Mouse (Mus musculus) CH12.LX (cell line): ENCODE measurements around the gene Btbd6. TPM values are rescaled to one million over a fixed set of nuclear protein-coding genes. Genes with fewer than 3 reads are reported as not detected.

Experiments used
- DNase-seq: peaks from one replicate; pipeline ENCODE4 v3.0.0-alpha.2; 2013; ENCODE audit errors: extremely low read depth
- H3K27ac ChIP-seq: 2 replicates; pipeline ENCODE4 v1.5.1; 2012; ENCODE audit warnings: low read depth, mild to moderate bottlenecking, control low read depth, moderate library complexity; ENCODE audit not compliant: insufficient read depth
- H3K27me3 ChIP-seq: replicated peaks from 2 replicates; pipeline ENCODE3; 2012; ENCODE audit warnings: inconsistent platforms
- H3K36me3 ChIP-seq, 2 experiments: replicated peaks in 1 of 2; 2 replicates each; pipeline versions ENCODE3 to v1.6.1; 2012; ENCODE audit warnings: inconsistent platforms in 1 of 2, low read length in 1 of 2, mild to moderate bottlenecking in 1 of 2, mixed read lengths in 1 of 2, moderate library complexity in 1 of 2; ENCODE audit not compliant: control insufficient read depth in 1 of 2, insufficient read depth in 1 of 2
- H3K4me1 ChIP-seq, 2 experiments: 2 replicates each; pipeline ENCODE4 v1.6.1; 2012; ENCODE audit warnings: inconsistent platforms in 1 of 2, moderate library complexity in 1 of 2; ENCODE audit not compliant: insufficient read depth in 2 of 2, control insufficient read depth in 1 of 2
- H3K4me2 ChIP-seq: 2 replicates; pipeline ENCODE4 v1.6.1; 2012; ENCODE audit warnings: low read depth, mild to moderate bottlenecking, control low read depth; ENCODE audit not compliant: poor library complexity, insufficient read depth, severe bottlenecking
- H3K4me3 ChIP-seq, 3 experiments: fragments of 150-350 bp in 1 of 3; sonication (generic) in 1 of 3; replicated peaks in 1 of 3; 2 replicates each; pipeline versions ENCODE3 to v1.5.1; 2011 to 2012; ENCODE audit warnings: low read depth in 2 of 3, low read length in 2 of 3, mild to moderate bottlenecking in 2 of 3, moderate library complexity in 2 of 3, control low read depth in 1 of 3, improper control_type of control experiment in 1 of 3, inconsistent platforms in 1 of 3, mixed read lengths in 1 of 3; ENCODE audit not compliant: poor library complexity in 1 of 3
- H3K79me2 ChIP-seq: replicated peaks from 2 replicates; pipeline ENCODE4 v1.6.1; 2012; ENCODE audit warnings: mild to moderate bottlenecking, moderate library complexity; ENCODE audit not compliant: control insufficient read depth, poor library complexity, insufficient read depth, severe bottlenecking; ENCODE audit errors: extremely low read depth
- H3K9ac ChIP-seq: 2 replicates; pipeline ENCODE4 v1.6.1; 2012; ENCODE audit warnings: low read depth, mild to moderate bottlenecking, control low read depth, moderate library complexity; ENCODE audit not compliant: insufficient read depth
- H3K9me3 ChIP-seq: replicated peaks from 2 replicates; pipeline ENCODE3; 2012; ENCODE audit warnings: low read length, inconsistent platforms, mixed read lengths
- BHLHE40 ChIP-seq: IDR thresholded peaks from 2 replicates; pipeline ENCODE4 v1.6.1; 2011; ENCODE audit warnings: mild to moderate bottlenecking, low read depth, low read length, improper control_type of control experiment
- CHD1 ChIP-seq: IDR thresholded peaks from 2 replicates; pipeline ENCODE4 v1.6.1; 2012; ENCODE audit warnings: low read depth, low read length, improper control_type of control experiment, inconsistent platforms
- CTCF ChIP-seq, 2 experiments: IDR thresholded peaks in 1 of 2; conservative IDR thresholded peaks in 1 of 2; 2 replicates each; pipeline ENCODE4 v1.5.1; 2011 to 2012; ENCODE audit warnings: low read depth in 2 of 2, low read length in 2 of 2, improper control_type of control experiment in 1 of 2, inconsistent platforms in 1 of 2, mild to moderate bottlenecking in 1 of 2, moderate library complexity in 1 of 2
- ELF1 ChIP-seq: IDR thresholded peaks from 2 replicates; pipeline ENCODE4 v1.6.1; 2014; ENCODE audit warnings: low read depth, mild to moderate bottlenecking, inconsistent platforms, low read length, improper control_type of control experiment
- EP300 ChIP-seq: IDR thresholded peaks from 2 replicates; pipeline ENCODE4 v1.6.1; 2011; ENCODE audit warnings: low read length, improper control_type of control experiment
- ETS1 ChIP-seq: conservative IDR thresholded peaks from 2 replicates; pipeline ENCODE4 v1.6.1; 2012; ENCODE audit warnings: low read depth, mild to moderate bottlenecking, inconsistent platforms, low read length, improper control_type of control experiment, moderate library complexity
- HCFC1 ChIP-seq: IDR thresholded peaks from 2 replicates; pipeline ENCODE4 v1.6.1; 2012; ENCODE audit warnings: low read depth, mild to moderate bottlenecking, inconsistent platforms, low read length, improper control_type of control experiment
- IRF4 ChIP-seq: IDR thresholded peaks from 2 replicates; pipeline ENCODE4 v1.6.1; 2014; ENCODE audit warnings: low read depth, mild to moderate bottlenecking, inconsistent platforms, low read length, improper control_type of control experiment
- JUN ChIP-seq: IDR thresholded peaks from 2 replicates; pipeline ENCODE4 v1.6.1; 2011; ENCODE audit warnings: low read depth, mild to moderate bottlenecking, low read length, improper control_type of control experiment, moderate library complexity; ENCODE audit not compliant: insufficient read depth
- JUND ChIP-seq: conservative IDR thresholded peaks from 2 replicates; pipeline ENCODE4 v1.6.1; 2011; ENCODE audit warnings: low read depth, low read length, improper control_type of control experiment
- MAFK ChIP-seq: IDR thresholded peaks from 2 replicates; pipeline ENCODE4 v1.6.1; 2011; ENCODE audit warnings: low read length, improper control_type of control experiment; ENCODE audit not compliant: insufficient replicate concordance
- MEF2A ChIP-seq: IDR thresholded peaks from 2 replicates; pipeline ENCODE4 v1.6.1; 2014; ENCODE audit warnings: low read depth, mild to moderate bottlenecking, inconsistent platforms, low read length, improper control_type of control experiment, borderline replicate concordance
- MXI1 ChIP-seq: IDR thresholded peaks from 2 replicates; pipeline ENCODE4 v1.6.1; 2011; ENCODE audit warnings: mild to moderate bottlenecking, low read depth, low read length, improper control_type of control experiment
- MYC ChIP-seq: IDR thresholded peaks from 2 replicates; pipeline ENCODE4 v1.6.1; 2011; ENCODE audit warnings: low read depth, mild to moderate bottlenecking, improper control_type of control experiment, low read length
- NELFE ChIP-seq: IDR thresholded peaks from 2 replicates; pipeline ENCODE4 v1.6.1; 2011; ENCODE audit warnings: low read depth, low read length, improper control_type of control experiment
- NRF1 ChIP-seq: IDR thresholded peaks from 2 replicates; pipeline ENCODE4 v1.6.1; 2014; ENCODE audit warnings: low read depth, mild to moderate bottlenecking, inconsistent platforms, low read length, improper control_type of control experiment, moderate library complexity
- POLR2A ChIP-seq: IDR thresholded peaks from 2 replicates; pipeline ENCODE4 v1.6.1; 2011; ENCODE audit warnings: low read depth, mild to moderate bottlenecking, improper control_type of control experiment, low read length
- POLR2AphosphoS2 ChIP-seq: IDR thresholded peaks from 2 replicates; pipeline ENCODE4 v1.6.1; 2011; ENCODE audit warnings: low read depth, low read length, improper control_type of control experiment
- RAD21 ChIP-seq: IDR thresholded peaks from 2 replicates; pipeline ENCODE4 v1.6.1; 2011; ENCODE audit warnings: low read depth, mild to moderate bottlenecking, low read length, improper control_type of control experiment, moderate library complexity
- SIN3A ChIP-seq: IDR thresholded peaks from 2 replicates; pipeline ENCODE4 v1.6.1; 2012; ENCODE audit warnings: low read length, improper control_type of control experiment, inconsistent platforms
- SMC3 ChIP-seq: IDR thresholded peaks from 2 replicates; pipeline ENCODE4 v1.6.1; 2011; ENCODE audit warnings: low read depth, low read length, improper control_type of control experiment
- TBP ChIP-seq: conservative IDR thresholded peaks from 2 replicates; pipeline ENCODE4 v1.6.1; 2011; ENCODE audit warnings: low read depth, low read length, improper control_type of control experiment
- UBTF ChIP-seq: IDR thresholded peaks from 2 replicates; pipeline ENCODE4 v1.6.1; 2012; ENCODE audit warnings: low read depth, mild to moderate bottlenecking, inconsistent platforms, low read length, improper control_type of control experiment, moderate library complexity
- USF1 ChIP-seq: IDR thresholded peaks from 2 replicates; pipeline ENCODE4 v1.6.1; 2014; ENCODE audit warnings: low read depth, mild to moderate bottlenecking, inconsistent platforms, low read length, improper control_type of control experiment
- USF2 ChIP-seq: conservative IDR thresholded peaks from 2 replicates; pipeline ENCODE4 v1.6.1; 2011; ENCODE audit warnings: low read depth, low read length, improper control_type of control experiment
- ZC3H11A ChIP-seq: IDR thresholded peaks from 2 replicates; pipeline ENCODE4 v1.6.1; 2012; ENCODE audit warnings: low read depth, mild to moderate bottlenecking, inconsistent platforms, low read length, improper control_type of control experiment
- ZMIZ1 ChIP-seq: IDR thresholded peaks from 2 replicates; pipeline ENCODE4 v1.6.1; 2012; ENCODE audit warnings: low read depth, mild to moderate bottlenecking, inconsistent platforms, low read length, improper control_type of control experiment
- ZNF384 ChIP-seq: IDR thresholded peaks from 2 replicates; pipeline ENCODE4 v1.6.1; 2012; ENCODE audit warnings: low read depth, low read length, improper control_type of control experiment, inconsistent platforms
- dilution Hi-C: fragments of 300-500 bp; cut with MboI; formaldehyde crosslinking; loops from 2 replicates; pipeline ENCODE4 v1.14.3; 2020; ENCODE audit warnings: low sequenced_read_pairs; ENCODE audit not compliant: extremely low pct_unique_long_range_greater_than_20kb, extremely low pct_ligation_motif_present
- in situ Hi-C: fragments of 300-500 bp; cut with MboI; formaldehyde crosslinking; loops from 3 replicates; pipeline ENCODE4 v1.14.3; 2019; ENCODE audit warnings: low sequenced_read_pairs, low pct_ligation_motif_present, low pct_unique_long_range_greater_than_20kb, mixed read lengths
- polyA plus RNA-seq: library from polyadenylated mRNA; unstranded; fragments of >175 nt; gene quantifications from 2 replicates; pipeline ENCODE4 v1.2.1, GENCODE M21; 2012; ENCODE audit warnings: low read depth; ENCODE audit not compliant: insufficient read length
- total RNA-seq, 2 experiments: library from RNA; depleted of rRNA; stranded (reverse); fragments of 300-350 nt in 1 of 2; fragments of >200 nt in 1 of 2; gene quantifications; 2 replicates each; pipeline ENCODE4 v1.2.3; 2012 to 2014

Gene Btbd6
- total and polyA plus RNA-seq, 3 experiments, result 5.6 to 11.9 (median 9.9) TPM

GRCm38 (mm10) chr12:113027495-113027894, 51.2 kb downstream of the Btbd6 start:
- H3K27ac ChIP-seq, result no peak overlapping the region
- no peaks in the 10 kb centered on the region for H3K79me2 ChIP-seq
- no peak overlapping the region for H3K4me3 ChIP-seq
- in situ Hi-C loops (no loop called here), dilution Hi-C loops (no loop called here)
- no peak for DNase-seq
- H3K4me1 ChIP-seq, result peaks cover 29 to 63% of the 10 kb centered on the region in 2 experiments
- H3K27me3 ChIP-seq, result no peaks in the 10 kb centered on the region
- peaks cover 0 to 26% of the 10 kb centered on the region in 2 experiments for H3K36me3 ChIP-seq
- TF ChIP-seq ZNF384 (no peak), ELF1 (no peak), RAD21 (no peak), MEF2A (no peak), JUND (no peak), CTCF (conservative IDR thresholded peaks at IDR 0.05 in 1 of 2, IDR thresholded peaks at IDR 0.05 in 1 of 2; ENCODE audit: low read depth in 2 of 2, low read length in 2 of 2) (no peak), EP300 (no peak), CHD1 (no peak), BHLHE40 (no peak), NELFE (no peak), USF2 (no peak), USF1 (no peak)
- TF ChIP-seq, all 38 proteins: peak for 0
- H3K9ac ChIP-seq, result no peak overlapping the region
- no peak overlapping the region for H3K4me2 ChIP-seq
- H3K9me3 ChIP-seq, result peaks cover 4% of the 10 kb centered on the region

- Histone ChIP-seq H3K27ac (no peak overlapping the region), H3K9ac (no peak overlapping the region), H3K27me3 (no peaks in the 10 kb centered on the region), H3K4me2 (no peak overlapping the region), H3K36me3 (peaks cover 0 to 27% of the 10 kb centered on the region in 2 experiments), H3K79me2 (no peaks in the 10 kb centered on the region), H3K4me3 (no peak overlapping the region), H3K4me1 (peaks cover 27 to 59% of the 10 kb centered on the region in 2 experiments), H3K9me3 (peaks cover 4% of the 10 kb centered on the region)
- DNase-seq, result no peak
- dilution Hi-C loops, result no loop called here
- TF ChIP-seq JUN, result no peak
- TF ChIP-seq CTCF (conservative IDR thresholded peaks at IDR 0.05 in 1 of 2, IDR thresholded peaks at IDR 0.05 in 1 of 2; ENCODE audit: low read depth in 2 of 2, low read length in 2 of 2), result no peak
- TF ChIP-seq POLR2AphosphoS2, result no peak
- no peak for TF ChIP-seq SMC3
- TF ChIP-seq HCFC1, result no peak
- TF ChIP-seq ZMIZ1, result no peak
- no peak for TF ChIP-seq USF1
- TF ChIP-seq NRF1, result no peak
- no peak for TF ChIP-seq SIN3A
- no peak for TF ChIP-seq ZC3H11A
- no peak for TF ChIP-seq ZNF384
- TF ChIP-seq MXI1, result no peak
- no peak for TF ChIP-seq MAFK
- no peak for TF ChIP-seq POLR2A
- TF ChIP-seq TBP, result no peak
- TF ChIP-seq UBTF, result no peak
- TF ChIP-seq IRF4, result no peak
- TF ChIP-seq MYC, result no peak
- no peak for TF ChIP-seq ETS1
- in situ Hi-C loops, result no loop called here
These were observed 51.8 kb downstream of the Btbd6 start for GRCm38 (mm10) chr12:113028067-113028466.
